Mouse (Mus musculus) right cerebral cortex, postnatal 10 days (tissue): ENCODE measurements at regions not wholly inside any gene's neighbourhood (a gene's known extent, or its start where the extent isn't known, plus 50 kb on each side); places are given as distances from the start of the nearest gene placed in this dataset.

ENCODE experiments used
- DNase-seq, 2 experiments: peaks; one replicate each; pipeline ENCODE4 v3.0.0; 2021; ENCODE audit warnings: low spot score in 2 of 2

GRCm38 (mm10) chr5:50820674-50821073 lies 746.9 kb downstream of the Ppargc1a start:
- no peak for DNase-seq

GRCm38 (mm10) chr5:50819959-50820358 lies 747.6 kb downstream of the Ppargc1a start:
- DNase-seq: no peak

GRCm38 (mm10) chr5:50795310-50795709 lies 736.5 kb upstream of the Adgra3 start:
- no peak for DNase-seq

GRCm38 (mm10) chr5:50794453-50795169 lies 735.8 kb upstream of the Adgra3 start:
- DNase-seq: no peak

GRCm38 (mm10) chr5:50793558-50793957 lies 734.8 kb upstream of the Adgra3 start:
- no peak for DNase-seq

- no peak for DNase-seq
Observed at GRCm38 (mm10) chr5:50785273-50785672, 726.5 kb upstream of the Adgra3 start.

- DNase-seq: no peak
Observed at GRCm38 (mm10) chr5:50779138-50779537, 720.3 kb upstream of the Adgra3 start.

GRCm38 (mm10) chr5:50778221-50778620 lies 719.4 kb upstream of the Adgra3 start:
- DNase-seq: no peak

- no peak for DNase-seq
Observed at GRCm38 (mm10) chr5:50762261-50762660, 703.5 kb upstream of the Adgra3 start.

GRCm38 (mm10) chr5:50760386-50760785 lies 701.6 kb upstream of the Adgra3 start:
- DNase-seq: no peak

- DNase-seq: peak; percentile 27 to 61
Observed at GRCm38 (mm10) chr5:50752766-50753165, 694.0 kb upstream of the Adgra3 start.

- no peak for DNase-seq
Observed at GRCm38 (mm10) chr5:50751358-50751757, 692.6 kb upstream of the Adgra3 start.

GRCm38 (mm10) chr5:50743030-50743429 lies 684.2 kb upstream of the Adgra3 start:
- DNase-seq: no peak

GRCm38 (mm10) chr5:50733711-50734110 lies 674.9 kb upstream of the Adgra3 start:
- DNase-seq: no peak

- no peak for DNase-seq
Observed at GRCm38 (mm10) chr5:50728337-50729003, 669.7 kb upstream of the Adgra3 start.

GRCm38 (mm10) chr5:50706945-50707663 lies 648.3 kb upstream of the Adgra3 start:
- no peak for DNase-seq

- DNase-seq: no peak
Observed at GRCm38 (mm10) chr5:50698084-50698483, 639.3 kb upstream of the Adgra3 start.

- peak in 1 of 2 experiments; percentile 17 for DNase-seq
Observed at GRCm38 (mm10) chr5:50697588-50697987, 638.8 kb upstream of the Adgra3 start.

GRCm38 (mm10) chr5:50688362-50688761 lies 629.6 kb upstream of the Adgra3 start:
- no peak for DNase-seq

GRCm38 (mm10) chr5:50683966-50684365 lies 625.2 kb upstream of the Adgra3 start:
- no peak for DNase-seq

GRCm38 (mm10) chr5:50636539-50636938 lies 577.7 kb upstream of the Adgra3 start:
- DNase-seq: no peak

GRCm38 (mm10) chr5:50626648-50627047 lies 567.8 kb upstream of the Adgra3 start:
- DNase-seq: peak; percentile 54 to 77

GRCm38 (mm10) chr5:50624206-50624605 lies 565.4 kb upstream of the Adgra3 start:
- DNase-seq: no peak
